Comparison of ENCODE assay signal across 21 mouse cellular contexts in the genomic region with DNA sequence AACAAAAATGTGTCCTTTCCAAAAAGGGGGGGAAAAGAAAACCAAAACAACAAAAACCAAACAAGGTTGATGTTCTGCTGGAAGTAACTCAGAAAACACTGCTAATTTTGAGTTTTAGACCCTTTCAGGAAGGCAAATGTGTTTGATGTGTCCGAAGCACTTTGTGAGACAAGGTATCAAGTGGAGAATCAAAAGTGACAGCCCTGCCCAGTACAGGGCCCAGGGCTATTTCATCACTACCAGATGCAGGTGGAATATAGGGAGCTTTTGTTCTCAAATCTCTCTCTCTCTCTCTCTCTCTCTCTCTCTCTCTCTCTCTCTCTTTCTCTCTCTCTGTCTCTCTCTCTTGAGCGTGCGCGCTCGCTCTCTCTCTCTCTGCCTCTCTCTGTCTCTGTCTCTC.
"Had no signal": no experiment of that assay in that cellular context is flagged by ENCODE, and none has a peak within 500 bp of the region (broad histone marks: within the 10 kb centered on the region; RNA-seq: fewer than 3 reads in every experiment).

No protein-coding gene starts in this region.

- H3K36me3 ChIP-seq: limb, embryonic 12.5 days; limb, embryonic 15.5 days; neural tube, embryonic 13.5 days had no signal

- H3K27ac ChIP-seq: limb, embryonic 12.5 days; limb, embryonic 15.5 days; liver, embryonic 14.5 days; macrophage; stomach, postnatal 0 days had no signal

- H3K9me3 ChIP-seq: limb, embryonic 12.5 days; limb, embryonic 15.5 days; neural tube, embryonic 13.5 days had no signal

- ATAC-seq: intestine, embryonic 16.5 days; liver, postnatal 0 days; lung, postnatal 0 days had no signal

- H3K4me3 ChIP-seq: limb, embryonic 12.5 days; limb, embryonic 15.5 days; myocyte; neural tube, embryonic 13.5 days had no signal

- DNase-seq: kidney, adult 18-20 months; kidney, adult 9 months; kidney, postnatal 14 days; kidney, postnatal 4 days; layer of hippocampus, adult 9-11 months; liver, postnatal 0 days; lung, embryonic 14.5 days; midbrain, embryonic 14.5 days; thymus, adult 2 months; thymus, postnatal 14 days; thymus, postnatal 4 days had no signal

- H3K9ac ChIP-seq: limb, embryonic 12.5 days; limb, embryonic 15.5 days; liver, embryonic 14.5 days; liver, postnatal 0 days; lung, embryonic 14.5 days; neural tube, embryonic 13.5 days had no signal

- H3K27me3 ChIP-seq: limb, embryonic 12.5 days; limb, embryonic 15.5 days; neural tube, embryonic 13.5 days had no signal

- H3K4me2 ChIP-seq: limb, embryonic 12.5 days; limb, embryonic 15.5 days; liver, embryonic 11.5 days; lung, embryonic 14.5 days; neural tube, embryonic 13.5 days had no signal
